Mouse (Mus musculus) limb, embryonic 14.5 days (tissue): ENCODE data around the gene Agtr1a. TPM values are rescaled to one million over a fixed set of nuclear protein-coding genes. Genes with fewer than 3 reads are reported as not detected.

Source experiments
- ATAC-seq: fragments of 200-750 bp; cut with Nextera tagmentation; 2 replicates; pipeline ENCODE4 v1.8.0; 2017; ENCODE audit warnings: low read depth, moderate number of reproducible peaks, moderate TSS enrichment; ENCODE audit not compliant: low FRiP score
- DNase-seq: peaks from one replicate; pipeline ENCODE4 v3.0.0-alpha.2; 2015; ENCODE audit warnings: low spot score
- H3K27ac ChIP-seq: fragments of 300-500 bp; sonication (generic); replicated peaks from 2 replicates; pipeline ENCODE4 v1.5.1; 2014; ENCODE audit warnings: low read depth, mild to moderate bottlenecking, low read length, moderate library complexity, mixed read lengths
- H3K27me3 ChIP-seq: fragments of 300-500 bp; sonication (generic); 2 replicates; pipeline ENCODE4 v1.6.1; 2014; ENCODE audit warnings: low read length, mixed read lengths; ENCODE audit not compliant: control insufficient read depth, insufficient read depth
- H3K36me3 ChIP-seq: fragments of 300-500 bp; sonication (generic); 2 replicates; pipeline ENCODE4 v1.6.1; 2014; ENCODE audit warnings: mild to moderate bottlenecking, low read length, moderate library complexity, mixed read lengths; ENCODE audit not compliant: control insufficient read depth, insufficient read depth
- H3K4me1 ChIP-seq: fragments of 300-500 bp; sonication (generic); 2 replicates; pipeline ENCODE4 v1.6.1; 2014; ENCODE audit warnings: antibody characterized with exemption, low read length, mixed read lengths; ENCODE audit not compliant: control insufficient read depth, insufficient read depth
- H3K4me2 ChIP-seq: fragments of 300-500 bp; sonication (generic); replicated peaks from 2 replicates; pipeline ENCODE4 v1.6.1; 2014; ENCODE audit warnings: low read depth, mild to moderate bottlenecking, low read length, moderate library complexity; ENCODE audit not compliant: severe bottlenecking
- H3K4me3 ChIP-seq: fragments of 300-500 bp; sonication (generic); replicated peaks from 2 replicates; pipeline ENCODE4 v1.5.1; 2014; ENCODE audit warnings: low read length
- H3K9ac ChIP-seq: fragments of 300-500 bp; sonication (generic); 2 replicates; pipeline ENCODE4 v1.6.1; 2014; ENCODE audit warnings: mild to moderate bottlenecking, low read depth, low read length, moderate library complexity; ENCODE audit not compliant: severe bottlenecking
- H3K9me3 ChIP-seq: fragments of 300-500 bp; sonication (generic); 2 replicates; pipeline ENCODE4 v1.6.1; 2016; ENCODE audit warnings: low read length; ENCODE audit not compliant: control insufficient read depth
- POLR2A ChIP-seq: fragments of 200-500 bp; IDR thresholded peaks from 2 replicates; pipeline ENCODE4 v1.8.0; 2012; ENCODE audit warnings: inconsistent platforms, mild to moderate bottlenecking, moderate library complexity, borderline replicate concordance; ENCODE audit not compliant: insufficient read depth, insufficient read length; ENCODE audit errors: extremely low read depth
- WGBS: fragments of 180-500 bp; shearing (Covaris S2); extraction: QIAGEN DNeasy Blood & Tissue Kit; methylation state at CpG from one replicate; pipeline ENCODE4 v1.1.7; 2014; 5-methylcytosine and 5-hydroxymethylcytosine counted together
- polyA plus RNA-seq, 2 experiments: library from polyadenylated mRNA; depleted of rRNA in 1 of 2; stranded (reverse) in 1 of 2; unstranded in 1 of 2; fragments of >200 nt; fragmentation: Nextera tagmentation in 1 of 2; extraction: Ambion mirVana in 1 of 2; gene quantifications; 2 replicates each; pipeline versions ENCODE4 v1.2.1 to v1.2.3; 2012 to 2014

The Agtr1a gene
- polyA plus RNA-seq, 2 experiments = 9.2 to 18.9 TPM

DNA sequence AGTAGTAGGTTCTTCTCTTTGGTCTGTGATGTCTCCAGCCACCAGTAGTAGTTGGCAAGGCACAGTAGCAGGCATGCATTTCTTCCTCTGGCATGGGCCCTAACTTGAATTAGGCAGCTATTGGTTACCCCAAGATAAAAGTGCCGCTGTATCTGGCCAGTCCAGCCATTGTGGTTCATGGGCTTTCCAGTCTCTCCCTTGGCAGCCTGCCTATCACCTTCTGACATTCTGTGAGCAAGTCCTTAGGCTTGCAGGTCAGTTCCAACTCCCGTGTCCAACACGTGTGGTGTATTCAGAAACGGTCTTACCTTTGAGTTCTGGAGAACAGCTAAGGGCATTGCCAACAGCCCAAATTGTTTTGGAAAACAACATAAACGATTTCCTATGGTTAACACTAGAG, 3.7 kb upstream of the Agtr1a start:
- Histone ChIP-seq H3K36me3 (no peaks in the 10 kb centered on the region), H3K4me1 (0 out of 2 replicates have a peak, but pooled peaks cover 4% of the 10 kb centered on the region), H3K9me3 (no peaks in the 10 kb centered on the region), H3K9ac (no peak overlapping the region), H3K27ac (no peak overlapping the region), H3K27me3 (no peaks in the 10 kb centered on the region), H3K4me2 (no peak overlapping the region), H3K4me3 (no peak overlapping the region)
- DNase-seq (no peak), ATAC-seq (no peak)
- WGBS = 78% methylated on average over 5 of the region's 5 CpGs
- TF ChIP-seq POLR2A = no peak

GRCm38 (mm10) chr13:30334667-30335066, 1.6 kb upstream of the Agtr1a start:
- DNase-seq (no peak), ATAC-seq (no peak)
- no peak for TF ChIP-seq POLR2A
- no peaks in the 10 kb centered on the region for H3K27me3 ChIP-seq
- no peak overlapping the region for H3K9ac ChIP-seq
- H3K27ac ChIP-seq = no peak overlapping the region
- H3K4me3 ChIP-seq = no peak overlapping the region
- 60% methylated on average over 3 of the region's 3 CpGs for WGBS
- no peak overlapping the region for H3K4me2 ChIP-seq
- H3K36me3 ChIP-seq = no peaks in the 10 kb centered on the region
- no peaks in the 10 kb centered on the region for H3K9me3 ChIP-seq
- 0 out of 2 replicates have a peak, but pooled peaks cover 4% of the 10 kb centered on the region for H3K4me1 ChIP-seq

GRCm38 (mm10) chr13:30336913-30337312, 672 bp downstream of the Agtr1a start:
- WGBS = 32% methylated on average over 9 of the region's 9 CpGs
- H3K36me3 ChIP-seq = no peaks in the 10 kb centered on the region
- ATAC-seq (no peak), DNase-seq (no peak)
- 0 out of 2 replicates have a peak, but pooled peaks cover 4% of the 10 kb centered on the region for H3K4me1 ChIP-seq
- no peak for TF ChIP-seq POLR2A
- no peak overlapping the region for H3K27ac ChIP-seq
- peak overlapping the region; percentile 55; the same call in 1 of the 2 replicates for H3K9ac ChIP-seq
- no peaks in the 10 kb centered on the region for H3K9me3 ChIP-seq
- peak overlapping the region; percentile 74 for H3K4me2 ChIP-seq
- H3K27me3 ChIP-seq = no peaks in the 10 kb centered on the region
- peak overlapping the region; percentile 46 for H3K4me3 ChIP-seq

GRCm38 (mm10) chr13:30337646-30338045, 1.4 kb downstream of the Agtr1a start:
- Histone ChIP-seq H3K27me3 (no peaks in the 10 kb centered on the region), H3K27ac (no peak overlapping the region), H3K36me3 (no peaks in the 10 kb centered on the region), H3K9me3 (no peaks in the 10 kb centered on the region), H3K9ac (no peak overlapping the region), H3K4me3 (no peak overlapping the region), H3K4me1 (peaks cover 4% of the 10 kb centered on the region; the same call in 1 of the 2 replicates), H3K4me2 (no peak overlapping the region)
- 62% methylated on average over 7 of the region's 7 CpGs for WGBS
- TF ChIP-seq POLR2A = no peak
- ATAC-seq (no peak), DNase-seq (no peak)

GRCm38 (mm10) chr13:30338576-30338975, 2.3 kb downstream of the Agtr1a start:
- Histone ChIP-seq H3K4me1 (peaks cover 4% of the 10 kb centered on the region; the same call in 1 of the 2 replicates), H3K4me2 (no peak overlapping the region), H3K4me3 (no peak overlapping the region), H3K36me3 (no peaks in the 10 kb centered on the region), H3K9me3 (no peaks in the 10 kb centered on the region), H3K9ac (no peak overlapping the region), H3K27ac (no peak overlapping the region), H3K27me3 (no peaks in the 10 kb centered on the region)
- WGBS = 82% methylated on average over 5 of the region's 5 CpGs
- ATAC-seq (no peak), DNase-seq (no peak)
- TF ChIP-seq POLR2A = no peak

- no peak for DNase-seq
- H3K27me3 ChIP-seq = no peaks in the 10 kb centered on the region
- H3K9me3 ChIP-seq = no peaks in the 10 kb centered on the region
- WGBS = 52% methylated on average over 8 of the region's 8 CpGs
- no peak for TF ChIP-seq POLR2A
- ATAC-seq = no peak
- H3K27ac ChIP-seq = no peak overlapping the region
- peaks cover 4% of the 10 kb centered on the region; the same call in 1 of the 2 replicates for H3K4me1 ChIP-seq
- no peak overlapping the region for H3K4me3 ChIP-seq
- no peak overlapping the region for H3K9ac ChIP-seq
- H3K36me3 ChIP-seq = no peaks in the 10 kb centered on the region
- H3K4me2 ChIP-seq = no peak overlapping the region
These were observed 3.7 kb downstream of the Agtr1a start for GRCm38 (mm10) chr13:30339927-30340326.
